Mouse (Mus musculus) heart, embryonic 16.5 days (tissue): ENCODE data around the gene Tbc1d4. TPM values are rescaled to one million over a fixed set of nuclear protein-coding genes. Genes with fewer than 3 reads are reported as not detected.
A peak's percentile ranks its signal among the peaks of the same experiment; 100 is the strongest.

Experiments
- ATAC-seq: fragments of 200-750 bp; cut with Nextera tagmentation; replicated peaks from 2 replicates; pipeline ENCODE4 v1.8.0; 2017; ENCODE audit warnings: moderate number of reproducible peaks; ENCODE audit not compliant: insufficient read depth, low FRiP score; ENCODE audit errors: extremely low read depth
- H3K27ac ChIP-seq: fragments of 300-500 bp; sonication (generic); 2 replicates; pipeline ENCODE4 v1.5.1; 2014; ENCODE audit warnings: mild to moderate bottlenecking, low read length, control low read depth, moderate library complexity
- H3K27me3 ChIP-seq: fragments of 300-500 bp; sonication (generic); 2 replicates; pipeline ENCODE4 v1.6.1; 2014; ENCODE audit warnings: low read length, mixed read lengths; ENCODE audit not compliant: control insufficient read depth, insufficient read depth
- H3K36me3 ChIP-seq: fragments of 300-500 bp; sonication (generic); 2 replicates; pipeline ENCODE4 v1.6.1; 2014; ENCODE audit not compliant: control insufficient read depth, insufficient read depth
- H3K4me1 ChIP-seq: fragments of 300-500 bp; sonication (generic); 2 replicates; pipeline ENCODE4 v1.6.1; 2014; ENCODE audit warnings: low read length, mixed read lengths; ENCODE audit not compliant: control insufficient read depth, insufficient read depth
- H3K4me2 ChIP-seq: fragments of 300-500 bp; sonication (generic); 2 replicates; pipeline ENCODE4 v1.6.1; 2014; ENCODE audit warnings: low read depth, mild to moderate bottlenecking, control low read depth, low read length
- H3K4me3 ChIP-seq: fragments of 300-500 bp; sonication (generic); 2 replicates; pipeline ENCODE4 v1.5.1; 2014; ENCODE audit warnings: mild to moderate bottlenecking, control low read depth, low read length
- H3K9ac ChIP-seq: fragments of 300-500 bp; sonication (generic); 2 replicates; pipeline ENCODE4 v1.6.1; 2014; ENCODE audit warnings: low read length, control low read depth
- H3K9me3 ChIP-seq: fragments of 300-500 bp; sonication (generic); replicated peaks from 2 replicates; pipeline ENCODE4 v1.6.1; 2016; ENCODE audit warnings: low read length; ENCODE audit not compliant: control insufficient read depth
- WGBS: fragments of 180-500 bp; shearing (Covaris S2); extraction: QIAGEN DNeasy Blood & Tissue Kit; methylation state at CpG from one replicate; pipeline ENCODE4 v1.1.7; 2014; 5-methylcytosine and 5-hydroxymethylcytosine counted together
- polyA plus RNA-seq: library from polyadenylated mRNA; unstranded; fragments of >200 nt; fragmentation: Nextera tagmentation; extraction: Ambion mirVana; gene quantifications from 2 replicates; pipeline ENCODE4 v1.2.1, GENCODE M21; 2015

Tbc1d4 gene
- polyA plus RNA-seq, 1 experiment from 2014 or later = 25.9 TPM

- Histone ChIP-seq H3K4me3 (no peak overlapping the region), H3K27me3 (no peaks in the 10 kb centered on the region), H3K9me3 (no peaks in the 10 kb centered on the region), H3K4me1 (peaks cover 3% of the 10 kb centered on the region), H3K36me3 (peaks cover 7% of the 10 kb centered on the region), H3K9ac (no peak overlapping the region), H3K27ac (no peak overlapping the region), H3K4me2 (no peak overlapping the region)
- whole genome bisulfite sequencing = 83% methylated on average over 6 of the region's 6 CpGs
- ATAC-seq = no peak
Measured at GRCm38 (mm10) chr14:101637381-101637780, 28.4 kb upstream of the Tbc1d4 start.

DNA sequence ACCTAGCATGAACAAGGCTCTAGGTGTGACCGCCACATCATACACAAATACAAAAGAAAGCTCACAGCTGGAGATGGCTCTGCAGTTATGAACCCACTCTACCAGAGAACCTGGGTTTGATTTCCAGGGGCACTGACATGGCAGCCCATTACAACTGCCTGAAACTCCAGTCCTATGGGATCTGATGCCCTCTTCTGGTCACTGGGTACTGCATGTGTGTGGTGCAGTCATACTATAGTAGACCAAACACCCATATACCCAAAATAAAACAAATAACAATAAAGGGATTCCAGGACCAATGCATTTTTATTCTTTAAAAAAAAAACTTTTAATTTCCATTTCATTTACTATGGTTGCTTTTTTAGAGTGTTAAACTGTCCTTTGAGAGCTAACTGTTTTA is 26.8 kb upstream of the Tbc1d4 start:
- Histone ChIP-seq H3K27ac (no peak overlapping the region), H3K36me3 (peaks cover 7% of the 10 kb centered on the region)

GRCm38 (mm10) chr14:101630548-101630947 is 21.6 kb upstream of the Tbc1d4 start:
- Histone ChIP-seq H3K27me3 (no peaks in the 10 kb centered on the region), H3K27ac (no peak overlapping the region), H3K4me3 (no peak overlapping the region), H3K9ac (no peak overlapping the region), H3K36me3 (peaks cover 7% of the 10 kb centered on the region), H3K9me3 (no peaks in the 10 kb centered on the region), H3K4me2 (no peak overlapping the region), H3K4me1 (no peaks in the 10 kb centered on the region)
- ATAC-seq = no peak
- WGBS = 76% methylated on average over 2 of the region's 2 CpGs

More for the DNA sequence above, 26.8 kb upstream of the Tbc1d4 start:
- Histone ChIP-seq H3K4me2 (no peak overlapping the region), H3K9me3 (no peaks in the 10 kb centered on the region), H3K9ac (no peak overlapping the region), H3K27me3 (no peaks in the 10 kb centered on the region), H3K4me3 (no peak overlapping the region), H3K4me1 (peaks cover 3% of the 10 kb centered on the region)
- 100% methylated on average over 1 of the region's 1 CpGs for WGBS
- no peak for ATAC-seq

- WGBS = 87% methylated on average over 5 of the region's 5 CpGs
Measured at GRCm38 (mm10) chr14:101617680-101618079, 8.7 kb upstream of the Tbc1d4 start.

GRCm38 (mm10) chr14:101616178-101616577 is 7.2 kb upstream of the Tbc1d4 start:
- 67% methylated on average over 9 of the region's 9 CpGs for WGBS
- H3K9ac ChIP-seq = no peak overlapping the region
- no peak for ATAC-seq

More at GRCm38 (mm10) chr14:101617680-101618079, 8.7 kb upstream of the Tbc1d4 start:
- Histone ChIP-seq H3K27me3 (no peaks in the 10 kb centered on the region), H3K9me3 (no peaks in the 10 kb centered on the region), H3K4me3 (no peak overlapping the region), H3K27ac (no peak overlapping the region), H3K36me3 (no peaks in the 10 kb centered on the region), H3K4me2 (no peak overlapping the region), H3K9ac (no peak overlapping the region), H3K4me1 (peaks cover 14% of the 10 kb centered on the region)
- ATAC-seq = no peak

DNA sequence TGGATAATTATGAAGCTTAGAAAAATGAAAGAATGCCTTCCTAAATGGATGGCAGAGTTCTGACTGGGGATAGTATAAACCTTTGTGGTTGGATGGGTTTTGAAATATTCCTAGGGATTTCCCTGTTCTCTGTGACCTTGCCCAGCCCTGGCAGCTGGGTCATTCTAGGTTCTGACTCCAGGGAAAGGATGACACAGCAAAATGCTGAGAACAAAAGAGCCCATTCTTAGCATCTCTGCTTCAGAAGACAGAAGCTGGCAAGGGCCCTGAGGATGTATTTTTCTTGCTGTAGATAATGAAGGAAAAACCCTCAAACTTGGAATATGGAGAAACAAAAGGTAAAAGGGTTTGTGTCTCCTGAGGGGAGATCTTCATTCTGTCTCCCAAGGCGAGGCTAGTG is 4.2 kb upstream of the Tbc1d4 start:
- Histone ChIP-seq H3K36me3 (no peaks in the 10 kb centered on the region), H3K4me2 (no peak overlapping the region), H3K9me3 (no peaks in the 10 kb centered on the region), H3K4me3 (no peak overlapping the region), H3K4me1 (peaks cover 14% of the 10 kb centered on the region), H3K9ac (no peak overlapping the region), H3K27ac (no peak overlapping the region), H3K27me3 (no peaks in the 10 kb centered on the region)
- no peak for ATAC-seq
- 62% methylated on average over 1 of the region's 1 CpGs for WGBS

More at GRCm38 (mm10) chr14:101616178-101616577, 7.2 kb upstream of the Tbc1d4 start:
- H3K36me3 ChIP-seq = no peaks in the 10 kb centered on the region
- no peaks in the 10 kb centered on the region for H3K9me3 ChIP-seq
- no peaks in the 10 kb centered on the region for H3K27me3 ChIP-seq
- no peak overlapping the region for H3K4me3 ChIP-seq
- peaks cover 14% of the 10 kb centered on the region for H3K4me1 ChIP-seq
- H3K27ac ChIP-seq = no peak overlapping the region
- no peak overlapping the region for H3K4me2 ChIP-seq

GRCm38 (mm10) chr14:101610701-101611100 is 1.7 kb upstream of the Tbc1d4 start:
- no peak for ATAC-seq
- 48% methylated on average over 10 of the region's 10 CpGs for WGBS
- Histone ChIP-seq H3K9me3 (no peaks in the 10 kb centered on the region), H3K4me1 (peaks cover 15% of the 10 kb centered on the region), H3K9ac (no peak overlapping the region), H3K4me2 (no peak overlapping the region), H3K36me3 (no peaks in the 10 kb centered on the region), H3K27me3 (no peaks in the 10 kb centered on the region), H3K27ac (no peak overlapping the region), H3K4me3 (no peak overlapping the region)

- Histone ChIP-seq H3K36me3 (no peaks in the 10 kb centered on the region), H3K27me3 (no peaks in the 10 kb centered on the region), H3K9ac (peak overlapping the region; percentile 77), H3K9me3 (no peaks in the 10 kb centered on the region), H3K4me1 (peaks cover 3% of the 10 kb centered on the region; the same call in 1 of the 2 replicates), H3K4me3 (peak overlapping the region; percentile 59), H3K4me2 (peak overlapping the region; percentile 80), H3K27ac (peak overlapping the region; percentile 96)
- peak; percentile 2; the same call in 1 of the 2 replicates for ATAC-seq
- under 1% methylated on average over 62 of the region's 62 CpGs for WGBS
Measured at GRCm38 (mm10) chr14:101607631-101608518, 1.1 kb downstream of the Tbc1d4 start.

GRCm38 (mm10) chr14:101605843-101606242 is 3.1 kb downstream of the Tbc1d4 start:
- Histone ChIP-seq H3K27ac (no peak overlapping the region), H3K9me3 (no peaks in the 10 kb centered on the region), H3K27me3 (no peaks in the 10 kb centered on the region), H3K4me1 (peaks cover 6% of the 10 kb centered on the region), H3K36me3 (no peaks in the 10 kb centered on the region), H3K4me2 (no peak overlapping the region), H3K9ac (no peak overlapping the region), H3K4me3 (no peak overlapping the region)
- WGBS = 53% methylated on average over 2 of the region's 2 CpGs
- ATAC-seq = no peak
